Mouse (Mus musculus): Measurements from ENCODE around the gene 2310007B03Rik.

GRCm38 (mm10) chr1:93184071-93184828 is 23.5 kb upstream of the 2310007B03Rik start:
- TF ChIP-seq CTCF (IDR thresholded peaks at IDR 0.05 in 2 of 3, conservative IDR thresholded peaks at IDR 0.05 in 1 of 3; ENCODE audit: control insufficient read depth in 1 of 3, insufficient read depth in 1 of 3, low read depth in 2 of 3, low read length in 3 of 3, poor library complexity in 1 of 3, severe bottlenecking in 1 of 3) (no peak), NELFE (IDR thresholded peaks at IDR 0.05; ENCODE audit: low read depth, low read length) (no peak), TCF12 (IDR thresholded peaks at IDR 0.05; ENCODE audit: low read depth, low read length) (no peak), ELF1 (IDR thresholded peaks at IDR 0.05; ENCODE audit: low read depth, low read length) (no peak), EP300 (IDR thresholded peaks at IDR 0.05; ENCODE audit: low read depth in 1 of 2, low read length in 2 of 2) (no peak), CHD2 (IDR thresholded peaks at IDR 0.05; ENCODE audit: low read length) (no peak), NRF1 (IDR thresholded peaks at IDR 0.05; ENCODE audit: insufficient read depth, low read depth, low read length, poor library complexity, severe bottlenecking) (no peak)

Measured in MEL (cell line).